Mouse (Mus musculus): ENCODE measurements around the gene Plekha7.

Gene Plekha7

DNA sequence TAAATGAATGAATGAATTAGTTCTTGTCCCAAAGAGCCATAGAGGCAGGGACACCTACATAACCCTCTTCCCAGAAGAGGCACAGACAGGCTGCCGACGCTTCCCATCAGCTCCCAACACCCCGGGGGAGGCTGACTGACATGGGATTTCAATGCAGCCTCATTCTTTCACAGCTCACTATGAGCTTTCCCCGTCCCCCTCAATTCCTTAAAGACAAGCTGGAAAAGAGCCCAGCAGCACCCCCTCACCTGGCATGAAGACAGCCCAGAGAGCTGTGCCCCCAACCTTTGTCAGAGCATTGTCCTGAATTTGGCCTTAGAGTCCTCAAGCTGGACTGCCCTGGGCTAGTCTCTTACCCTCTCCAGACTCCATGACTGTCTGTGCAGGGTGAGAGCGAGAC, 122.0 kb downstream of the Plekha7 start:
- no peak for DNase-seq (ENCODE audit: low spot score)

DNA sequence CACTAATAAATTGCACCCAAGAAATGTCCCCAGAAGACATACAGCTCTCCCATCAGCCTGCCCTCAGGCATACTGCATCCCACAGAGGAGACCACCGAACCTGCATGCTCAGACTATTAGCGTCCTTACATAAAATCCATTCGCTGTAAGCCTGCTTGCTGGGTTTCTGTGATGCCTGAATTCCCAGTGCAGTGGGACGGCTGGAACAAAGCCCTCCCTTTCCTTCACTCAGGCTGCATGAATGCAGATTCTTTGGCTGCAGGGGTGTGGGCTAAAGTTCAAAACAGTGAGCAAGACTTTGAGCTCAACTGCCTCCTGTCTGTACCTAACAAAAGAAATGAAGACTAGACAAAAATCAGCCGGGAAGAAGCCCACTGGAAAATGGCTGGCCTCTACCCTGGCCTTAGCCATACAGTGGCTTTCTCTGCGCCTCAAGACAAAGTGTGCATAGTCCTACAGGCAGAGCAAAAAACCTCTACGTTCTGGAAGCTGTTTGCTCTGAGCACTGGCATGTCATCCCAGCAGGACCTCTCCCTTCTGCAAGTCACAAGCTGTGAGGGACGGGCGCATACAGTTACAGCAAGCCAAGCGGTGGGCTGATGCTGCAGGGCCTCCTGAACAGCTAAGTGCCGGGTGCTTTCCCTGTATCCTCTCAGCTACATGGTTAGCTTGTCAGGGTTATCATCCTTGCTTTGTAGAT, 123.7 kb downstream of the Plekha7 start:
- no peak for DNase-seq (ENCODE audit: low spot score)

DNA sequence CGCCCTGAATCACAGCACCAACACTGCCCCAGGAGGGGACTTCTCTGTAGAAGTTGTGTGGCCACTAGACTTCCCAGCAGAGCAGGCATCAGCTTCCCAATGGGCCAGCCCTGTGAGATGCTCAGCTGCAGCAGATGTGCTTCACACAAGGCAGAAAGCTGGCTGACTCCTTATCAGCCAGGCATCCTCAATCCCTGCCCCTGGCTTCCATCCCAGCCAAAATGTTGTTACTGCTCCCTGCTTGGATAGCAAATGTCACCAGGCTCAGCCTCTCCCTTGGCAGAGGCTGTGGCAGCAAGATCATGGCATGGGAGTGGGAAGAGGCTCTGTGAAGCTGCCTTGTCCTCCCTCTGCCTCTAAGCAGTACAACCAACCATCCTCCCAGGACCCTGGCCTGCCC, 125.7 kb downstream of the Plekha7 start:
- DNase-seq (ENCODE audit: low spot score): no peak

DNA sequence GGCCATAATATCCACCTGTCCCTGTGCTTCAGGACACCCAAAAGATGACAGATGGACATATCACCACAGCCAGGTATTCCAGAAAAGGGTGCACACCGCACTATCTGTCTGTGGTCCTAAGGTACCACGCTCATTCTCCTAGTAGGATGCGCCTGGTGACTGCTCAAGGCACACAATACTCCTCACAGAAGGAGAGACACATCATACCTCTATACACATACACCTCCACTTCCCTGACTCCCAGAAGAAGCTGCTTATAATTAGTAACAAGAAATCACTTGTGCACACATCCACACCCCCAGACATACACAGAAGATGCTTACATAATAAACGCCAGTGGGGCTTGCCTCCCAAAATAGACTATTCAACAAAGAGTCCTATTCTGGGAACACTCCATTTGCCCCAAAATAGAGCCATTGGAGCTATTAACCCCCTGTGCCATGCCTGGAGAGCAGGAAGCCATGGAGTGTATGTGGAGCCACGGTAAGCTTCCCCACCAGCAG, 126.7 kb downstream of the Plekha7 start:
- DNase-seq (ENCODE audit: low spot score): no peak

DNA sequence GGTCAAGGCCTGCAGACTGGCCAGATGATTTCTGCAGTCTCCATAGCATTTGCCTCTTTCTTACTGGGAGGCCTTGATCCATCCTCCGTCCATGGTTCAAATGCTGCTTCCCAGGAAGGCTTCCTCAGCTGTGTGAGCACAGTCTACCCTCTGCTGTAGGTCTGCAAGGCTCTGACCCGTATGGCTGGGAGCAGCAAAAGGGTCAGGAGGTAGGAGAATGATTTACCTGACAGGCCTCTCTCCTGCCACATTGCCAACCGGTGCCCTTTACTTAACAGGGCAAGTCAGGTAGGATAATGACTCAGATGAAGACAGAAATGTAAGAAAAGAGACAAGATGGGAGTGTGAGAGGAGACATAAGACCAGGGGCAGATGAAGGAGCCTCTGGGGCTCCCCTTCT, 129.3 kb downstream of the Plekha7 start:
- no peak for DNase-seq (ENCODE audit: low spot score)

DNA sequence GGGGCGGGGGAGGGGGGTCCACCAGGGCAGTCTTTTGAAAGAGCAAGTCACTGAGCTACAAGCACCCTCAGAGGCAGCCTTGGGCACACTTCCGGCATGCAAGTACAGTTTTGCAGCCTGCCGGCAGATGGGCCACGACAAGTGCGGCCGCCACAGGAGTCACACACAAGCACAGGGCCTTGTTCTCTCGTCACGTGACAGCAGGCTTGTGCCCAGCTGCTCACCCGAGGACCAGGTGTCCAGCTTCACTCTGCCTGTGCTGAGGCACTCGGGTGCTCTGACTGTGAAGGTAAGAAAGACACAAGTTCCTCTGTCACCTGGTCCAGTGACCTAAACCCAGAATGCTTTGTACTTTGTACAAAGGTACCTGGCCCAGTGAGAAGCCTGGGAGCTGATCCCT, 135.4 kb downstream of the Plekha7 start:
- no peak for DNase-seq (ENCODE audit: low spot score)

DNA sequence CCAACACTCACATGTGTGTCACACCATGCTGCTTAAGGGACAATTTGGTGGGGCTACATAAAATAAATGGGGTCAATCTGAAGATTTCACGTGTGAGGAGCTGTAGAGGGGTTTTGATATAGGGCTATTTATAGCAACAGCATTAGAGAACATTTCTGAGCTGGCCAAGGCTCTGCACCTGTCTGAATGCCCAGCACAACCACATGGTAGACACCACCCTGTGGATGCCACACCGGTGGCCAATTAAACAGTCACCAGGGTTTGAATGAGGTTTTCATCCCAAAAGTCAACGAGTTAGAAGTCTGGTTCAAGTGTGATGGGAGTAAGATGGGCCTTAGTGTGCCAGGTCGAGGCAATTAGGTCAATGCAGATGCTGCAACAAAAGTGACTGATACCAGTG, 138.8 kb downstream of the Plekha7 start:
- DNase-seq (ENCODE audit: low spot score): no peak

DNA sequence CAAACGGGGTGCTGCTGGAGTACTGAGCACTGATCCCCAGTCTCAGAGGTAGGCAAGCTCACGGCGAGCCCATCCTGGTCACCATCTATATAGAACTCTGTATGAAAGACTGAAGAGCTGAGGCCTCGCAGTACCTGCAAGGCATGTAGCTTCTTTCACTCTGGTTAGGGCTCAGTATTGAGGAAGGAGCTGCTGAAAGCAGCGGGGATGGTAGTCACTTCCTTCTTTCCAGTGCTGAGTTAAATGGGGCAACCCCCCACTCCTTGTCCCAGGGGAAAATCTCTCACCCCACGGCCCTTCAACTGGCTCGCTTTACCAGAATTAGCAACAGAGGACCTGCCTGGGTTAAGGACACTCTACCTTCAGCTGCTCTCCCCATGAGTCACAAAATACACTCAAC, 140.0 kb downstream of the Plekha7 start:
- DNase-seq (ENCODE audit: low spot score): no peak

DNA sequence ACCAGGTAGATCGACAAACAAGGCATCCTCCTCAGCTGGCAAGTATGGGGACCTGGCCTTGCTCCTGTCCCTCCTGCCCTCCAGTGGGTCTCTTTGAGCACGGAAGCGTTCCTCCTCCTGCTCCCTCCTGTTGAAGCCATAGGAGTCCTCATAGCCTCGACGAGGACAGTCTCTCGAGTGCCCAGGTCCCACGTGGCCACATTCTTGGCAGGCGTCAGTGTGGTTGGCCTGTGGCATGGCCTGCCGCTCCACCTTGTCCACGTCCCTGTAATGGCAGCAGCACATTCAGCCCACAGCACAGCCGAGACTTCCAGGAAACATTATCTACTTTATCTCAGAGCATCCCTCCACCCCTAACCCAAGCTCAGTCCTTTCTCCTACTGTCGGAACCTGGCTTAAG, 143.9 kb downstream of the Plekha7 start:
- no peak for DNase-seq (ENCODE audit: low spot score)

DNA sequence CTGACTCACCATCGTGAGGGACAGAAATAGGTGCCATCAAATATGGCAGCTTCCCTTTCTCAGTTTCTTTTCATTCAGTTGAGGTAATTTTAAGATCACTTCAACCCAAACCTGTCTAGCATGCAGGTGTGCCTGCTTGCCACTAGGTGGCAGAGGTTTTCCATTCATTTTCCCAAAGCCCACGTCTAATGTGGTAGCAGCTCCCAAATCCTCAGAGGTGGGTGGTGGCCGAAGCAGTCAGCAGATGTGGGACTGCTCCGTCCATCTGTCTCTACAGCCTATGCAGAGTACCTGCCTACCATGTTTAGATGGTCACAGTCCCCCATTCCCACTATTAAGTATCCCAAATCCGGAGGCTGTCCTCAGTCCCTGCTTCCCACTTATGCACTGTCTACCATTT, 146.6 kb downstream of the Plekha7 start:
- no peak for DNase-seq (ENCODE audit: low spot score)

DNA sequence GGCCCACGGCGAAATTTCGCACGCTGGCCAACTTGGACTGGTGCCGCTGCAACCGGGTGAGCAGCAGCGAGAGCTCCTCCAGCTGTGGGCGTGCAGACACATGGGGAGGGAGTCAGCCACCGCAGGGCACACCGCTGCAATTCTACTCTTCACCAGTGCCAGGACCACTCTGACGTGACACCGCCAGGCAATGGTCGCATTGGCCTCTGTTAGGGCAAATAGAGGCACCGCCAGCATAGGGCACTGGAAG, 151.4 kb downstream of the Plekha7 start:
- DNase-seq (ENCODE audit: low spot score): no peak

DNA sequence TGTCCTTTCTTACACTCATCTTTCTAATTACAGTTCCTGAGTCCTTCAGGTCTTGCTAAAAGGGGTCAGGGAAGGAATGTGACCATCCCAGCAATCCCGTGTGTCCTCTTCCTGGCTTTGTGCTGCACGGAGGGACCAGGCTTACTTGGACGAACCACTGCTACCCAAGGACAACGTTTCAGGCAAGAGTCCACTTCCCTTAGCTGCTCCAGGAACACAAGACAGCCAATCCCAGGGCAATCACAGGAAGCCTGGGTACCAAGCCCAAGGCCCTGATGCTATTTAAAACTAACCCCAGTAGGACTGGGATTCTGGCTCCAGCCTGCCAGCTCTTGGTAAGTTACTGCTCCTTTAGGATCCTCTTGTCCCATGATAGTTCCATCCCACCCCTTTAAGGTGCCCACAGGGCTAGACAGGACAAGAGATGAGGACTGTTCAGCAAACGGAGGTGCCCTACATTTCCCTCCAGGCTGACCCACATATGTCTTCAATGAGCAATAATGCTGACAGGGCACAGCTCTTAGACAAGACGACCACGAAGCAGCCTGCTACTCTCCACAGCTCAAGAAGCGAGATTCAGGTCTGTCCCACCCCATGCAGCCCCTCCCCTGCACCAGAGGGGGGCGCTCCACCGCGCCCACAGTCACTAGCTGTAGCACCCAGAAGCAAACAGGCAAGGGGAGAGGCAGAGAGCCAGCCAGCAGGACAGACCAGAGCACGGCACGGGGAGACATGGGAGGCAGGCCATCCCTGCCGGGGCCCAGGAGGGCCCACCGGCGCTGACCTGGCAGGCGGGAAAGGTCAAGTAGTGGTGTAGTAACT, 151.9 kb downstream of the Plekha7 start:
- no peak for DNase-seq (ENCODE audit: low spot score)

DNA sequence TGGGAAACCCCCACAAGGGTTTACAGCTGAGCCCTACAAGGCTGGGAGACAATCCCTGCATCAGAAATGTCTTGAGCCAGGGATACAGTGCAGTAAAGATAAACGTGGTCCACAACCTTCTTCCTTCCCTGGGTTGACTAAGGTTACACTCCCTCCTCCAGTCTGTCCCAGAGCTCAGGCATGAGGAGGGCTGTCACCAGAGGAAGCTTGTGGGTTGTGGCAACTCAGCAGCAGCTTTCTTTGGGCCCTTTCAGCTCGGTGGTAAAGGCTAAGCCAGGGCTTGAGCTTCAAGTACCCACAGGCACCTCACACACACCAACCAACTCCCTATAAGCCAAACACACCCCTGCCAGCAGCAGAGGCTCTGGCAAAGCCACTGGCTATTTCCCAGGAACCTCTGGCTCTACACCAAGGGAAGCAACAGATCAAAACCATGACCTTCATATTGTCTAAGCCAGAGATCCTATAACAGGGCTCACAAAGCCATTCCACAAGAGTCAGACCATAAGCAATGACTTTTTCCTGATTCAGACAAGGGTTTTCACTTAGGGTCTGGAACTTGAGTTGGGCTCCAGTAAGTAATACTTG, 154.3 kb downstream of the Plekha7 start:
- DNase-seq (ENCODE audit: low spot score): no peak

DNA sequence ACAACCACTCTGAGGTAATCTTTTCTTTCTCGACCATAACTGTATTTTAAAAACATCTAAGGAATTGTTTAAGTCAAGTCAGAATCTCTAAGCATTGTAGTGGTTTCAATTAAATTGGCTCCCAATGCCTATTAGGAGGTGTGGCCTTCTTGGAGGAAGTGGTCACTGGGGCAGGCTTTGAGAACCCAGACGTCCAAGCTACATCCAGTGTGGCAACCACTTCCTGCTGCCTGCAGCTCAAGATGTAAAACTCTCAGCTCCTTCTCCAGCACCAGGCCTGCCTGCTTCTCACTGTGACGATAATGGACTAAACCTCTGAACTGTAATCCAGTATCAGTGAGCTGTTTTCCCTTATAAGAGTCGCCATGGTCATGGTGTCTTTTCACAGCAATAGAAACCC, 158.6 kb downstream of the Plekha7 start:
- DNase-seq (ENCODE audit: low spot score): no peak

DNA sequence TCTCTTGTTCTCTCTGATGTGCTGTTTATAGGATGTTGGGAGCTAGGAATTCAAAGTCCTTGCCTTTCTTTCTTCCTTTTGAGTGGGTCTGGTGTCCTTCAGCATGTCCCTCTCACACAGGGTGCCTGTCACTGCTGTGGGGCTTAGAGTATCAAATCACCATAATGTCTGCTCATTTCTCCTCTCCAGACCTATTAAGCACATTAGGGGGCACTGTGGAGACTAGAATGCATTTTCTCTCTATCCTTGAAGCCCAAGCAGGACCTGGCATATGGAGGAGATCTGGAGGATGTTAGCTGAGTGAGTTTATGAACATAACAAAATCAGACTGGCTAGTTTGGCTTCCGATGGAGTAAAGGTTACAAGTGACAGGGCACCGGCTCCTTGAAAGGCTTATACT, 161.1 kb downstream of the Plekha7 start:
- DNase-seq (ENCODE audit: low spot score): no peak

DNA sequence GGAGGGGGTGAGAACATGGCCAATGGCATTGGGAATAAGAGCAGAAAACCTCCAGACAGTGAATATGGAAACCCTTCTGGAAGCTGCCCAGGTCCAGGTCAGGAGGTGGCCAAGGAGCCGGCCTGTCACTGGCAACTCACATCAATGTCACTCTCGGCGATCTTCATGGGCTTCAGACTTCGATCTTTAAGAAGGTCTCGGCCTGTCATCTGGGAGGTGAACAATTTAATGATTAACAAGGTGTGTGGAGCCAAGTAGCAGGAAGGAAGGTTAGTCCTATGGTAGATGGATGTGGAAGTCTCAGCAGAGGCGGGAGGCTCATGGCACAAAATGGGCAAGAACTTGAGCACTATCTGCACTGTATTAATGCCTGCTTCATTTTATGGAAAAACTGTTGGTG, 163.1 kb downstream of the Plekha7 start:
- no peak for DNase-seq (ENCODE audit: low spot score)

DNA sequence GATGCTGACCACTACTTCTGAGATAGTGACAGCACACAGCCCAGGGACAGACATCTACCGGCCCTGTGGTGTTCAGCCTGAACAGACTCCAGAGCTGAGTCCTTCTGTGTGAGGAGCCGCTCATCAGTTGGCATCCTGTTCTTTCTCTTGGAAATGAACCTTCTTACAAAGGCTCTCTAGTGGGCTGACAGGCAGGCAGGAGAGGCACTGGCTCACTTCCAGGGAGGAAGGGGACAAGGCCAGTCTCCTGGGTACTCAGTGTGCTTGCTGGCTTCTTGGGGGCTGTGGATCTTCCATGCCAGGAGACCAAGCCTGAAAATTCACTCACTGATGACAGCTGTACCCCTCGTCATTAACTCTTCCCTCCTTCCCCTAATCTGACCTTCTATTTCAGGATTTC, 170.5 kb downstream of the Plekha7 start:
- DNase-seq (ENCODE audit: low spot score): no peak

DNA sequence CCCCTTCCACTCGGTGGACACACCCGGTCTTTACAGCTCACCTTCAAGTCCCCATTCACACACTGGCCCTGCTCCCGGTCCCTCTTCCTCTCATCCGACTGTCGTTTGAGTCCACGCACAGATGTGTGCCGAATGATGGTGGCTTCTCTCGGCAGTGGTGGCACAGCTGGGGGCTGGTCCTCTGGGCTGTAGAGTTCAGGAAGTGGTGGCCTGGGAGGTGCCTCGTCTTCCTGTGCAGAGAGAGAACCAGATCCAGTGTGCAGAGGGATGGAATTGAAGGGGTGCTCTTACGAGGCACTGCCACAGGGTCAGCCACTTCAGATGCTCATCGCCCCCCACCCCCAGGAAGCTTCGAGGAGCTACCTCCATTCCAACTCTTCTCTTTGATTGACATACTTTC, 171.0 kb downstream of the Plekha7 start:
- no peak for DNase-seq (ENCODE audit: low spot score)

DNA sequence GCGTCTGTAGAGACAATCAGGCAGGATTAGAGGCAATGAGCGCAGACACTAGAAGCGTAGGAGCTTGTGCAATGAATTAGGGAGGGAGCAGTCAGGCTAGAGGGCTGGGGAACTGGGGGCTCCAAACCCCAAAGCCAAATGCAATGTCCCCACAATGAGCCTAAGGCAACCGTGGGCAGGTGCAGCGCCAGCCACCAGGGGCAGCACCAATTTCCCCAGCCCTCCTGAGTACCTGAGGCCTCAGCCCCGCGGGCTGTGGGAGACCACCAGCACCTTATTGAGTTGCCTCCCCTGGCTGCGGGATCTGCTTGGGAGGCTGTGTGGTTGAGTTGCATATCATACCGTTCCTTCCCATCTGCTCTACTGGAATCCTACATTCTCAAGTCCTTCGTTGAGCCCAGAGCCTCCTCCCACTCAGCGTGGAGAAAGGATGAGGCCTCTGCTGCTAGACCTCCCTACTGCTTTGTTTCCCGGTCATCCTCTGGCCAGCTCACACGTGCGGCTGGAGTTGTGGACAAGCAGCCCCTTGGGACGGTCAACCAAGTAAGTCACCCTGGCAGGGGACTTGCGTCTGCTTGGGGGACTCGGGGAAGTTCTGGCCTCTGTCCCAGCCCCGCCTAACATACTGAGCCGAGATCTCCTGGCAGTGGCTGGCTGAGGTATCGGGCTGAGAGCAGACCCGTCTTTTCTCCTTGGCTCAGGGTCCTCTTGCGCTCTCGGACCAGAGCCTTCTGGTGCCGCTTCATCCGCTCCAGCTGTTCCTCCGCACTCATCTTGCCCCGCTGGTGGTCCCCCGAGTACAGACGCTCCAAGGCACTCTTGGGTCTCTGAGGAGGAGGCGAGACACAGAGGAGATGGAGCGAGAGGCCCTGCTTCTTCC, 173.5 kb downstream of the Plekha7 start:
- no peak for DNase-seq (ENCODE audit: low spot score)

DNA sequence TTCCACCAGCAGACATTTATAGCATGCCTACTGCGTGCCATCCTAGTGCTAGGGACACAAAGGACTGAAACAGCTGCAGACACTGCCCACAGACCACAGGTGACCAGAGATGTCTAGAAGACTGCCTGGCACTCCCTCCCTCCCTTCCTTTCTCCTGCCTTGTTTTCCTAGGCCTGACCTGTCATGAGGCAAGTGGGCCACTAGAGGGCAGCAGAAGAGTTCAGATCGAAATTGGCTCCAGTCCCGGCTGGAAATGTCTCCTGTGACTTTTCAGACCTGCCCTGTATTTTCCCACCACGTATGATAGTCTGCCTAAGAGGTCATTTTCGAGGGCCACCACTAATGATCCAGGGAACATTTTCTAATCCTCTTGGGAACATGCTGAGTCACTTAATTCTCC, 176.1 kb downstream of the Plekha7 start:
- peak; percentile 40 for DNase-seq (ENCODE audit: low spot score)

DNA sequence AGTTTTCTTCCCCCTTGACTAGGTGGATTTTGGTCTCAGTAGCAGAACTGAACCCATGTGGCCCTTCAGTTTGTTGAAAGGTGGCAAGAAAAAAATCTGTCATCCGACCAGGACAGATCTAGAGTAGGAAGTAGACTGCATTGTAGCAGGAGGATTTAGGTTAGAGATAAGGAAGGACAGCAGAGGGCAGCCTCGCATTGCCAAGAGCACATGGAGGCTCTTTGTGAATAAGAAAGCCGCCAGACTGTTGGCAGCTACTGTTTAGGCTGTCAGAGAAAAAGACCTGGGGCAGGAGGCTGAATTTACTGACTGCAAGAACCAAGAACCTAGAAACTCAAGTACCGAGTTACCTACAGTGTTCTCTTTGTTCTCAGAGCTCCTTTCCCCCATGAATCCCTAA, 176.8 kb downstream of the Plekha7 start:
- no peak for DNase-seq (ENCODE audit: low spot score)

DNA sequence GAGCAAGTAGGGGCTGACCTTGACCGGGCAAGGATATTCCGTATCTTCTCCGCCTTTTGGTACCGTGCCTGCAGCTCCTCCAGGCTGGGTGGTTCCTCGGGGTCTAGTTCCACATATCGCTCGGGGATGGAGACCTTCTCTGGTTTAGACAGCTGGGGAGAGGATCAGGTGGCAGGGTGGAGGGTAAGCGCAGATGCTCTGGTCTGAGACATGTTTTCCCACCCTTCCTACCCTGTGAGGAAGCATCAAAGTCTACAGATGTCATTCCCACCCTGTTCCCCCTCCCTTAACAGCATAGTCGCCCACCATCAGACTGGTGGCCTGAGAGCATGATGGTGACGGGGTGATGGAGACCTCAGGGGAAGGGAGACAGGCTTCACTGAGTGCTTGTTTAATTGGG, 178.8 kb downstream of the Plekha7 start:
- no peak for DNase-seq (ENCODE audit: low spot score)

DNA sequence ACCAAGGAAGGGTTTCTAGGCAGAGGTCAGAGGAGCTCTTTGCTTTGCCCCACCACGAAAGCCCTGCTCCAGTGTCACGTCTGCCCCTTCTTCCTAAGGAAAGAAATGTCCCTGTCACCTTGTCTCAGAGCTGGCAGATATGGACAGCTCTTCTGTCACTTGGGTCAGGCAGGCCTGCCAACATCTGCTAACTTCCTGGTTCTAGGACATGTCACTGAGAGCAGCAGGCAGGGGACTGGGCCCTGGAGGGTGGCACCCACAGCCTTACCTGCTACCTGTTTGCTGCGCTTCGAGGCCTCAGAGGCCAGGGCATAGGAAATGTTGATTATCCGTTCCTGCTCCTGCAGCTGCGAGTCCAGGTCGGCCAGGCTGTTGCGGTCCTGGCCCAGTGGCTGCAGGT, 179.9 kb downstream of the Plekha7 start:
- no peak for DNase-seq (ENCODE audit: low spot score)

Measured in urinary bladder, postnatal 10 days (tissue).